Mouse (Mus musculus): ENCODE results near the gene Smarca2.

Gene Smarca2

GRCm38 (mm10) chr19:26604755-26605300, at the start of gene Smarca2:
TSS of gene Smarca2 (plus strand) at chr19:26605050.
- WGBS, result under 1% methylated on average over 45 of the region's 45 CpGs

- 83% methylated on average over 2 of the region's 2 CpGs for WGBS
Observed at GRCm38 (mm10) chr19:26564850-26565249, 40.0 kb upstream of the Smarca2 start.

GRCm38 (mm10) chr19:26566109-26566508, 38.7 kb upstream of the Smarca2 start:
- 64% methylated on average over 9 of the region's 9 CpGs for WGBS

- WGBS, result 75% methylated on average over 5 of the region's 5 CpGs
Observed at GRCm38 (mm10) chr19:26568236-26568635, 36.6 kb upstream of the Smarca2 start.

GRCm38 (mm10) chr19:26568941-26569340, 35.9 kb upstream of the Smarca2 start:
- WGBS, result 97% methylated on average over 5 of the region's 5 CpGs

GRCm38 (mm10) chr19:26569461-26569860, 35.4 kb upstream of the Smarca2 start:
- WGBS, result 94% methylated on average over 1 of the region's 1 CpGs

GRCm38 (mm10) chr19:26579645-26580044, 25.2 kb upstream of the Smarca2 start:
- 93% methylated on average over 5 of the region's 5 CpGs for WGBS

- 98% methylated on average over 1 of the region's 1 CpGs for WGBS
Observed at GRCm38 (mm10) chr19:26580061-26580460, 24.8 kb upstream of the Smarca2 start.

GRCm38 (mm10) chr19:26601459-26601858, 3.4 kb upstream of the Smarca2 start:
- 42% methylated on average over 4 of the region's 4 CpGs for WGBS

GRCm38 (mm10) chr19:26603296-26603860, 1.5 kb upstream of the Smarca2 start:
- 67% methylated on average over 2 of the region's 2 CpGs for WGBS

GRCm38 (mm10) chr19:26603906-26604754, 720 bp upstream of the Smarca2 start:
- WGBS, result 3% methylated on average over 36 of the region's 36 CpGs

- WGBS, result under 1% methylated on average over 42 of the region's 44 CpGs
Observed at GRCm38 (mm10) chr19:26605438-26606320, 829 bp downstream of the Smarca2 start.

GRCm38 (mm10) chr19:26606321-26607155, 1.7 kb downstream of the Smarca2 start:
- under 1% methylated on average over 63 of the region's 63 CpGs for WGBS

GRCm38 (mm10) chr19:26607156-26607536, 2.3 kb downstream of the Smarca2 start:
- WGBS, result 1% methylated on average over 47 of the region's 56 CpGs

GRCm38 (mm10) chr19:26607551-26608433, 2.9 kb downstream of the Smarca2 start:
- 2% methylated on average over 39 of the region's 39 CpGs for WGBS

GRCm38 (mm10) chr19:26608434-26608812, 3.6 kb downstream of the Smarca2 start:
- WGBS, result 28% methylated on average over 7 of the region's 7 CpGs

GRCm38 (mm10) chr19:26609637-26610036, 4.8 kb downstream of the Smarca2 start:
- 35% methylated on average over 2 of the region's 2 CpGs for WGBS

GRCm38 (mm10) chr19:26612995-26613394, 8.1 kb downstream of the Smarca2 start:
- WGBS, result 49% methylated on average over 4 of the region's 4 CpGs

- 74% methylated on average over 5 of the region's 5 CpGs for WGBS
Observed at GRCm38 (mm10) chr19:26613665-26614064, 8.8 kb downstream of the Smarca2 start.

GRCm38 (mm10) chr19:26616271-26616670, 11.4 kb downstream of the Smarca2 start:
- 87% methylated on average over 1 of the region's 1 CpGs for WGBS
